Mouse (Mus musculus) erythroblast, embryonic 14.5 days (primary cell): ENCODE measurements around the gene Pik3ip1. TPM values are rescaled to one million over a fixed set of nuclear protein-coding genes. Genes with fewer than 3 reads are reported as not detected.

Experiments
- H3K27me3 ChIP-seq: 2 replicates; pipeline ENCODE4 v1.6.1; 2012; ENCODE audit warnings: inconsistent platforms; ENCODE audit not compliant: control insufficient read depth
- H3K36me3 ChIP-seq: 2 replicates; pipeline ENCODE4 v1.6.1; 2012; ENCODE audit warnings: mild to moderate bottlenecking, inconsistent platforms; ENCODE audit not compliant: control insufficient read depth
- H3K4me1 ChIP-seq: 2 replicates; pipeline ENCODE4 v1.6.1; 2012; ENCODE audit warnings: inconsistent platforms; ENCODE audit not compliant: control insufficient read depth
- H3K4me3 ChIP-seq: replicated peaks from 2 replicates; pipeline ENCODE3; 2012; ENCODE audit warnings: moderate library complexity, mild to moderate bottlenecking, inconsistent platforms
- H3K9me3 ChIP-seq: 2 replicates; pipeline ENCODE4 v1.6.1; 2012; ENCODE audit warnings: low read length, inconsistent platforms, mixed read lengths; ENCODE audit not compliant: control insufficient read depth
- GATA1 ChIP-seq: IDR thresholded peaks from 2 replicates; pipeline ENCODE4 v1.6.1; 2012; ENCODE audit warnings: low read length, inconsistent platforms, mixed read lengths
- TAL1 ChIP-seq: IDR thresholded peaks from 3 replicates; pipeline ENCODE4 v1.6.1; 2012; ENCODE audit warnings: low read length, inconsistent platforms, mixed read lengths
- polyA plus RNA-seq: library from polyadenylated mRNA; stranded (reverse); fragments of >175 nt; gene quantifications from 2 replicates; pipeline ENCODE4 v1.2.3, GENCODE M21; 2012

Gene Pik3ip1
- polyA plus RNA-seq, 1 experiment, result 0.07 TPM

DNA sequence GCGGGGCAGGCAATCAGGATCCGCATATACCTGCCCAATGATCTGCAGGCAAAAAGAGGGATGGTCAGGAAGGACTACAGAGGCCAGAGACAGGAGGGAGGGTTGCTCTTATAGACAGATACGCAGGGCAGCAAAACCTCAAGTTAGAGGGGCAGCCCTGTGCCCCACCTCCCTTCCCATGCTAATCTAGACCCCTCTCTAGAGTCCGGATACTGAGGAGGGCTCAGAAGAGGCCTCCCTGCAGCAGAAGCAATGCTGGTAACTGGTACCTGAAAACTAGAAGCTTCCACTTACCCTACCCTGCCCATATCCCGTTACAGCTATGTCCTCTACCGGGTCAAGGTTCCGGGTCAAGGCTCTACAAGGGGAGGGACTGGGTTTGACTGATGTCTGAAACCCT, 16.1 kb downstream of the Pik3ip1 start:
- peaks cover 8% of the 10 kb centered on the region for H3K4me1 ChIP-seq
- no peak overlapping the region for H3K4me3 ChIP-seq
- H3K9me3 ChIP-seq, result no peaks in the 10 kb centered on the region
- H3K27me3 ChIP-seq, result no peaks in the 10 kb centered on the region
- peaks cover 34% of the 10 kb centered on the region for H3K36me3 ChIP-seq
- TF ChIP-seq TAL1 (no peak), GATA1 (no peak)

DNA sequence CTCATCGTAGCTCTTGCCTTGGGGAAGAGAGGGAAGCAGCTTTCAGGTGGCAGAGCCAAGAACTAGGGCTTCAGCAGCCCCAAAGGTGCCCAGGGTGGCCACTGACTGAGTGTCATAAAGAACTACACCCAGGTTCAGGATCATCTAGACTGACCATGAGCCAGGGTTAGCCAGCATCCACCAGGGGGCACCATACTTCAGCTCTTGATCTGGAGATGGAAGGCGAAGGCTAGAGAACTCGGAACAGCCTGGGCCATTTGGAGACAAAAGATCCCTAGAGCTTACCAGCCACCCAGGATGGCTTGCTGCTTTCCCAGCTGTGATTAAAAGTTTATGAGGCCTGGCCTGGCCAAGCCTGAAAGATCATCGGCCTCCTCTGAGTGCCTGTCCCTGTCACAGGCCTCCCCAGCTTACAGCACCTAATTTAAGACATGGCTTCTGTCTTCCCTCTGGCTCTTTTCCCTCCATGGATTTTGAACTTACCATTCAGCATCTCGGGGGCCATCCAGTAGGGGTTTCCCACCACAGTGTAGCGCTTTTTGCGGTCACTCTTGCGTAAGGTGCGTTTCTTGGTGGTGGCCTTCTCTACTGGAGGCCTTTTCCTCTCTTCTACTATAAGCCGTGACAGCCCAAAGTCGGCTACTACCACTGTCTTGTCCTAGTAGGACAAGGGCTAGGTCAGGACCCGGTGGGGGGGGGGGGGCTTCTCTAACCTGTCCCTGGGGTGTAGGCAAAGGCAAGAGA, 17.1 kb downstream of the Pik3ip1 start:
- H3K4me3 ChIP-seq, result no peak overlapping the region
- H3K27me3 ChIP-seq, result no peaks in the 10 kb centered on the region
- no peaks in the 10 kb centered on the region for H3K9me3 ChIP-seq
- TF ChIP-seq TAL1, result no peak
- TF ChIP-seq GATA1, result no peak
- peaks cover 38% of the 10 kb centered on the region for H3K36me3 ChIP-seq
- peaks cover 8% of the 10 kb centered on the region for H3K4me1 ChIP-seq

DNA sequence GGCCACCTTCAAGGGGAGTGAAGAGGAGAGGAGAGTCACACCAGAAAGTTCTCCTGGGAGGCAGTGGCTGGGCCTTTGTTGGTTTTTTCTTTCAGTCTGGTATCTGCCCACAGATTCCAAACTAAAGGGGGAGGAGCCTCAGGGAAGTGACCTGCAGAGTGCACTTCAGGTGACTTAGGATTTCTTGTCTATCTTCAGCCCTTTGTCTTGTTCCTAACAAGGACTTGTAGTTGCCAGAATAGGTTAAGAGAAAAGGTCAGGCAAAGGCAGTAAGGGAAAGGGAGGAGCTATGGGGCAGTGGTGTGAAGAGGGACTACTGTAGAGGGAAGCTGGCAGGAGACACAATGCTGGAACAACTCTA, 17.6 kb downstream of the Pik3ip1 start:
- Histone ChIP-seq H3K27me3 (no peaks in the 10 kb centered on the region), H3K4me1 (peaks cover 8% of the 10 kb centered on the region), H3K9me3 (no peaks in the 10 kb centered on the region), H3K36me3 (peaks cover 41% of the 10 kb centered on the region), H3K4me3 (no peak overlapping the region)
- TF ChIP-seq TAL1, result no peak
- TF ChIP-seq GATA1, result no peak

DNA sequence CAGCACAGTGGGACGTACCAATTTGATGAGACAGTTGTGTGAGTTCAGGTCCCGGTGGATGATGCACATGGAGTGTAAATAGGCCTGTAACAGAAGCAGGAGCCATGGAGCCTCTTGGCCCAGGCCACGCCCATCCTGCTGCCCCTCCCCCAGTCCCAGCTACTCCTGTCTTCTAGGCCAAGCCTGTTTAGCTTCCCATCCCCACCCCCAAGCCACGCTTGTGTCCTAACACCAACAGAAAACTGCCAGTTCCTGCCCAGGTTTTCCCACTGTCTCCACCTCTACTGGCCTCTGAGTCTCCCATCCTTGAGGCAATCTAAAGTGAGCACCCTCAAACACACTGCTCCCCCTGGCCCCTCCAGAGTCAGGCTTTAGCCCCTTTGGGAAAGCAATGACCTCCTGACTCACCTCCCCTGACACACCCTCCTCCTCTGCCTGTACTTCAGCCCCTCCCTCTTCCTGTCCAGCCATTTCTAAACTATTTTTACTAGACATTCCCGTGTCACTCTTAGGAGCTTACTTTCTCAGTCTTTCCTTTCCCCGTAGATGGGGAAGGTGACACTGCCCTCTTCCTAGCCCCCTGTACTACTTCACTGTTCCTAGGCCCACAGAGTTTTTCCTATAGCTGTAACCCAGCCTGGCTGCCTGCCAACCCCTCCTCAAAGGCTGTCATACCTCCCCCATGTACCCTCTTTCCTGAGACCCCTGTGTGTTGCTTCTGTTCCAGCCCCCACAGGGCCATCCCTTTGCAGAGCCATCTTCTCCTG, 18.6 kb downstream of the Pik3ip1 start:
- H3K9me3 ChIP-seq, result no peaks in the 10 kb centered on the region
- H3K4me3 ChIP-seq, result no peak overlapping the region
- H3K4me1 ChIP-seq, result peaks cover 8% of the 10 kb centered on the region
- no peaks in the 10 kb centered on the region for H3K27me3 ChIP-seq
- TF ChIP-seq GATA1, result no peak
- TF ChIP-seq TAL1, result no peak
- H3K36me3 ChIP-seq, result peaks cover 46% of the 10 kb centered on the region

DNA sequence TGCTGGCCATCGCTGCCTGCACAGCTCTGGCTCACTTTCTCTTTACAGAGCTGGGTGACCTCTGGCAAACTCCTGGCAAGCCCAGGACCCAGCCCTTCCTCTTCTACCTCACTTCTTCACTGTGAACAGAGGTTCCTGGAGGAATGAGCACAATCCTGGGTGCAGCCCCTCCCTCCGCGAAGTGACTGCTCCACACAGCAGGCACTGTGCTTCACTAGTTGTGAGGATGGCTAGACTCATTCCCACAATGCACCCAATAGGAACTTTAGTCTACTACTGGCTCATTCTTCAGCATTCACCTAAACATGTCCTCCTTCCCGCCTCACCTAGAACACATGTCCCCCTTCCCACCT, 19.1 kb downstream of the Pik3ip1 start:
- Histone ChIP-seq H3K4me1 (peaks cover 8% of the 10 kb centered on the region), H3K36me3 (peaks cover 47% of the 10 kb centered on the region), H3K27me3 (no peaks in the 10 kb centered on the region), H3K9me3 (no peaks in the 10 kb centered on the region), H3K4me3 (no peak overlapping the region)
- TF ChIP-seq TAL1, result no peak
- no peak for TF ChIP-seq GATA1

DNA sequence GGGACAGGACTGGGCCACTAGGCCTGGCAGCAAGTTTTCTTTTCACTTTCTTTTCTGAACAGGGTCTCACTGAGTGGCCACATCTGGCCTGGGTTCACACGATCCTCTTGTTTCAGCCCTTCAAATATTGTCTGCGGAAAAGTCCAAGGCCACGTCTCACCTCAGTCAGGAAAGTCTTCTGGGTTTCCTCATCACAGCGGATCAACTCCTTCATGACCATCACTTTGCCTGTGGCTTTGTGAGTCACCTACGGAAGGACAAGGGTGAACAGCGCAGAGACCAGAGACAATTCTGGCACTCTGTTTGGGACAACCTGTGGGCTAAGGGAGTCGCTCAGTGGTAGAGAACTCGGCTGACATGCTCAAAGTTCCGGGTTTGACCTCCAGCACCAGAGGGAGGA, 21.9 kb downstream of the Pik3ip1 start:
- peaks cover 8% of the 10 kb centered on the region for H3K4me1 ChIP-seq
- peaks cover 43% of the 10 kb centered on the region for H3K36me3 ChIP-seq
- H3K4me3 ChIP-seq, result no peak overlapping the region
- TF ChIP-seq GATA1 (no peak), TAL1 (no peak)
- no peaks in the 10 kb centered on the region for H3K9me3 ChIP-seq
- no peaks in the 10 kb centered on the region for H3K27me3 ChIP-seq

DNA sequence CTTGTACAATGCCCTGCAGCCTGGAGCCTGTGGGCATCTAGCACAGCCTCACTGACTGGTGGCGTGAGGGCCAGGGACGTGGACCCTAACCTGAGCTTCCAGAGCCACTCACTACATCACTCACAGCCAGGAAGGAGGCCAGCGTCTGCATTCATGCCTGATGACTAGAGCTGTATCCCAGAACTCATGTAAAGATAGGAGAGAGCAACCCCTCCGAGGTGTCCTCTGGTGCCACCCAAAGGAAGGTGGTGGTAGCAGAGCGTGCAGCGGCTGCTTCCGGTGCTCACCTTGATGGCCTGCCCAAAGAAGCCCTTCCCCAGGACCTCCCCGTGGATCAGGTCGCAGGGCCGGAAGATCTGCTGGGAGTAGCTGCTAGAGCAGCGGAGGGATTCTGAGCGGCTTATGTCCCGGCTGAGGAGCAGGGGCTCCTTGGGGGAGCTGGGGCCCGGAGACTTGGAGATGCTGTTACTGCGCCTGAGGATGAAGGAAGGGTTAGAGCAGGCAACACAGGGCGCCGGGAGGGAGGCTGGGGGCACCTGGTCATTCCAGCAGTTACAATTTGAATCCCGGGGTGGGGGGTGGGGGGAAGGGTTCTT, 22.9 kb downstream of the Pik3ip1 start:
- H3K4me3 ChIP-seq, result no peak overlapping the region
- TF ChIP-seq TAL1 (no peak), GATA1 (no peak)
- peaks cover 50% of the 10 kb centered on the region for H3K36me3 ChIP-seq

DNA sequence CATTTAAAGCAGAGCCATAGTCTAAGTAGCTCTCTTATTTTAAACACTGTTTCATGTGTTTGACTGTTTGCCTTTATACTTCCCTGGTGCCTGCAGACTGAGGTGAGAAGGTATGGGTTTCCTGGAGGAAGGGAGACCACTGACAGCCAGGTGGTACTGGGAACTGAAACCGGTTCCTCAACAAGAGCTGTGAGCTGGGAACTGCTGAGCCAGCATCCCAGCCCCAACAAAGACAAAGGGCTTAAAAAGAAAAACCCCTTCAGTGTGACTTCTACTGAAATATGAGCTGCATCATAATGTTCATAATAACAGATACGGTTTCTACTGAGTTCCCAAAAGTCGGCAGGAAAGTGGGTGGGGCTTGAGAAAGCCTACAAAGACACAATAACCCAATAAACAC, 32.7 kb downstream of the Pik3ip1 start:
- H3K4me1 ChIP-seq, result no peaks in the 10 kb centered on the region
- H3K4me3 ChIP-seq, result no peak overlapping the region
- H3K9me3 ChIP-seq, result no peaks in the 10 kb centered on the region
- H3K36me3 ChIP-seq, result peaks cover 19% of the 10 kb centered on the region
- no peaks in the 10 kb centered on the region for H3K27me3 ChIP-seq
- no peak for TF ChIP-seq TAL1
- no peak for TF ChIP-seq GATA1

More for the DNA sequence above, 22.9 kb downstream of the Pik3ip1 start:
- Histone ChIP-seq H3K4me1 (peaks cover 8% of the 10 kb centered on the region), H3K27me3 (no peaks in the 10 kb centered on the region), H3K9me3 (no peaks in the 10 kb centered on the region)

DNA sequence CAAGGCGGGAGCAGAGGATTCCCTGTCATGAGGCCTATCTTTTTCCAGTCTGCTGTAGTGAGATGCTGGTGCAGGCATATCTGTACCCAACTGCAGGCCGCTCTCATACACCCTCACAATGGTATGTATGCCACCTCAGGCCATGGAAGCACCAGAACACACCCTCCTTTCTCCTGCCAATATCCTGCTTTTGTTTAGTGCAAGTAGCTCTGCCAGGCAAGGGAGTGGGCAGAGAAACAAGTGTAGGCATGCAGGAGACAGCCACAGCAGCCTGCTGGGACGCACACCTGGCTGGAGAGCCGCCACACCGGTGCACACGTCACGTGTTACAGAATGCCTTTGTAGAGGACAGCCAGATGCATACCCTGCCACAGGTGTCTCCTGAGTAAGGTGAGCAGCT, 36.2 kb downstream of the Pik3ip1 start:
- H3K27me3 ChIP-seq, result no peaks in the 10 kb centered on the region
- no peak overlapping the region for H3K4me3 ChIP-seq
- peaks cover 11% of the 10 kb centered on the region for H3K4me1 ChIP-seq
- no peaks in the 10 kb centered on the region for H3K9me3 ChIP-seq
- no peaks in the 10 kb centered on the region for H3K36me3 ChIP-seq
- TF ChIP-seq TAL1 (no peak), GATA1 (no peak)
